Mouse (Mus musculus): ENCODE data around the gene Gcm1. TPM values are rescaled to one million over a fixed set of nuclear protein-coding genes. Genes with fewer than 3 reads are reported as not detected.

Gene Gcm1
- polyA plus RNA-seq, 1 experiment from 2014 or later = not detected

GRCm38 (mm10) chr9:78081835-78082234 lies 30.1 kb downstream of the Gcm1 start:
- H3K27me3 ChIP-seq (ENCODE audit: control insufficient read depth, insufficient read depth, low read length) = no peaks in the 10 kb centered on the region
- no peak overlapping the region for H3K4me3 ChIP-seq (ENCODE audit: low read depth, low read length)
- peaks cover 33% of the 10 kb centered on the region for H3K36me3 ChIP-seq (ENCODE audit: control insufficient read depth, insufficient read depth, low read length)
- ATAC-seq (ENCODE audit: insufficient number of reproducible peaks, insufficient read depth, low FRiP score, low read depth) = no peak
- no peak overlapping the region for H3K4me2 ChIP-seq (replicated peaks; ENCODE audit: low read depth, low read length)
- H3K4me1 ChIP-seq (ENCODE audit: control insufficient read depth, insufficient read depth, low read length) = no peaks in the 10 kb centered on the region
- H3K9me3 ChIP-seq (ENCODE audit: control insufficient read depth, low read depth, low read length) = no peaks in the 10 kb centered on the region
- H3K27ac ChIP-seq (ENCODE audit: low read length) = no peak overlapping the region
- H3K9ac ChIP-seq (replicated peaks; ENCODE audit: low read depth, low read length) = no peak overlapping the region
- WGBS = 88% methylated on average over 7 of the region's 7 CpGs

GRCm38 (mm10) chr9:78084341-78084740 lies 32.6 kb downstream of the Gcm1 start:
- ATAC-seq (ENCODE audit: insufficient number of reproducible peaks, insufficient read depth, low FRiP score, low read depth) = no peak
- H3K9ac ChIP-seq (replicated peaks; ENCODE audit: low read depth, low read length) = no peak overlapping the region
- H3K9me3 ChIP-seq (ENCODE audit: control insufficient read depth, low read depth, low read length) = no peaks in the 10 kb centered on the region
- H3K4me3 ChIP-seq (ENCODE audit: low read depth, low read length) = no peak overlapping the region
- H3K36me3 ChIP-seq (ENCODE audit: control insufficient read depth, insufficient read depth, low read length) = peaks cover 40% of the 10 kb centered on the region
- no peak overlapping the region for H3K27ac ChIP-seq (ENCODE audit: low read length)
- H3K4me2 ChIP-seq (replicated peaks; ENCODE audit: low read depth, low read length) = no peak overlapping the region
- H3K4me1 ChIP-seq (ENCODE audit: control insufficient read depth, insufficient read depth, low read length) = no peaks in the 10 kb centered on the region
- 90% methylated on average over 4 of the region's 4 CpGs for WGBS
- no peaks in the 10 kb centered on the region for H3K27me3 ChIP-seq (ENCODE audit: control insufficient read depth, insufficient read depth, low read length)

- H3K27me3 ChIP-seq (ENCODE audit: control insufficient read depth, insufficient read depth, low read length) = no peaks in the 10 kb centered on the region
- H3K9ac ChIP-seq (replicated peaks; ENCODE audit: low read depth, low read length) = no peak overlapping the region
- H3K27ac ChIP-seq (ENCODE audit: low read length) = no peak overlapping the region
- no peaks in the 10 kb centered on the region for H3K4me1 ChIP-seq (ENCODE audit: control insufficient read depth, insufficient read depth, low read length)
- no peak for ATAC-seq (ENCODE audit: insufficient number of reproducible peaks, insufficient read depth, low FRiP score, low read depth)
- peaks cover 43% of the 10 kb centered on the region for H3K36me3 ChIP-seq (ENCODE audit: control insufficient read depth, insufficient read depth, low read length)
- H3K4me2 ChIP-seq (replicated peaks; ENCODE audit: low read depth, low read length) = no peak overlapping the region
- H3K4me3 ChIP-seq (ENCODE audit: low read depth, low read length) = no peak overlapping the region
- WGBS = 85% methylated on average over 14 of the region's 14 CpGs
- no peaks in the 10 kb centered on the region for H3K9me3 ChIP-seq (ENCODE audit: control insufficient read depth, low read depth, low read length)
Observed at GRCm38 (mm10) chr9:78085722-78086287, 34.1 kb downstream of the Gcm1 start.

GRCm38 (mm10) chr9:78087751-78088150 lies 36.0 kb downstream of the Gcm1 start:
- H3K4me2 ChIP-seq (replicated peaks; ENCODE audit: low read depth, low read length) = no peak overlapping the region
- H3K27me3 ChIP-seq (ENCODE audit: control insufficient read depth, insufficient read depth, low read length) = no peaks in the 10 kb centered on the region
- no peak overlapping the region for H3K27ac ChIP-seq (ENCODE audit: low read length)
- no peak overlapping the region for H3K4me3 ChIP-seq (ENCODE audit: low read depth, low read length)
- peaks cover 39% of the 10 kb centered on the region for H3K36me3 ChIP-seq (ENCODE audit: control insufficient read depth, insufficient read depth, low read length)
- H3K9ac ChIP-seq (replicated peaks; ENCODE audit: low read depth, low read length) = no peak overlapping the region
- H3K4me1 ChIP-seq (ENCODE audit: control insufficient read depth, insufficient read depth, low read length) = no peaks in the 10 kb centered on the region
- no peak for ATAC-seq (ENCODE audit: insufficient number of reproducible peaks, insufficient read depth, low FRiP score, low read depth)
- H3K9me3 ChIP-seq (ENCODE audit: control insufficient read depth, low read depth, low read length) = no peaks in the 10 kb centered on the region
- 87% methylated on average over 9 of the region's 9 CpGs for WGBS

- Histone ChIP-seq H3K9ac (replicated peaks; ENCODE audit: low read depth, low read length) (no peak overlapping the region), H3K4me1 (ENCODE audit: control insufficient read depth, insufficient read depth, low read length) (no peaks in the 10 kb centered on the region), H3K9me3 (ENCODE audit: control insufficient read depth, low read depth, low read length) (no peaks in the 10 kb centered on the region), H3K27me3 (ENCODE audit: control insufficient read depth, insufficient read depth, low read length) (no peaks in the 10 kb centered on the region), H3K27ac (ENCODE audit: low read length) (no peak overlapping the region), H3K4me2 (replicated peaks; ENCODE audit: low read depth, low read length) (no peak overlapping the region), H3K36me3 (ENCODE audit: control insufficient read depth, insufficient read depth, low read length) (peaks cover 42% of the 10 kb centered on the region), H3K4me3 (ENCODE audit: low read depth, low read length) (no peak overlapping the region)
- 67% methylated on average over 4 of the region's 4 CpGs for WGBS
- ATAC-seq (ENCODE audit: insufficient number of reproducible peaks, insufficient read depth, low FRiP score, low read depth) = no peak
Observed at GRCm38 (mm10) chr9:78088521-78088920, 36.8 kb downstream of the Gcm1 start.

GRCm38 (mm10) chr9:78088971-78089370 lies 37.2 kb downstream of the Gcm1 start:
- no peak for ATAC-seq (ENCODE audit: insufficient number of reproducible peaks, insufficient read depth, low FRiP score, low read depth)
- Histone ChIP-seq H3K9me3 (ENCODE audit: control insufficient read depth, low read depth, low read length) (no peaks in the 10 kb centered on the region), H3K27me3 (ENCODE audit: control insufficient read depth, insufficient read depth, low read length) (no peaks in the 10 kb centered on the region), H3K9ac (replicated peaks; ENCODE audit: low read depth, low read length) (no peak overlapping the region), H3K4me2 (replicated peaks; ENCODE audit: low read depth, low read length) (no peak overlapping the region), H3K4me3 (ENCODE audit: low read depth, low read length) (no peak overlapping the region), H3K36me3 (ENCODE audit: control insufficient read depth, insufficient read depth, low read length) (peaks cover 37% of the 10 kb centered on the region), H3K4me1 (ENCODE audit: control insufficient read depth, insufficient read depth, low read length) (no peaks in the 10 kb centered on the region), H3K27ac (ENCODE audit: low read length) (no peak overlapping the region)
- 86% methylated on average over 7 of the region's 7 CpGs for WGBS

- H3K36me3 ChIP-seq (ENCODE audit: control insufficient read depth, insufficient read depth, low read length) = peaks cover 33% of the 10 kb centered on the region
- H3K27me3 ChIP-seq (ENCODE audit: control insufficient read depth, insufficient read depth, low read length) = no peaks in the 10 kb centered on the region
- ATAC-seq (ENCODE audit: insufficient number of reproducible peaks, insufficient read depth, low FRiP score, low read depth) = no peak
- no peak overlapping the region for H3K9ac ChIP-seq (replicated peaks; ENCODE audit: low read depth, low read length)
- no peak overlapping the region for H3K4me3 ChIP-seq (ENCODE audit: low read depth, low read length)
- H3K4me1 ChIP-seq (ENCODE audit: control insufficient read depth, insufficient read depth, low read length) = no peaks in the 10 kb centered on the region
- H3K27ac ChIP-seq (ENCODE audit: low read length) = no peak overlapping the region
- 91% methylated on average over 1 of the region's 1 CpGs for WGBS
- no peak overlapping the region for H3K4me2 ChIP-seq (replicated peaks; ENCODE audit: low read depth, low read length)
- H3K9me3 ChIP-seq (ENCODE audit: control insufficient read depth, low read depth, low read length) = no peaks in the 10 kb centered on the region
Observed at GRCm38 (mm10) chr9:78089906-78090305, 38.2 kb downstream of the Gcm1 start.

- Histone ChIP-seq H3K36me3 (ENCODE audit: control insufficient read depth, insufficient read depth, low read length) (peaks cover 32% of the 10 kb centered on the region), H3K9ac (replicated peaks; ENCODE audit: low read depth, low read length) (no peak overlapping the region), H3K4me3 (ENCODE audit: low read depth, low read length) (no peak overlapping the region), H3K27ac (ENCODE audit: low read length) (no peak overlapping the region), H3K27me3 (ENCODE audit: control insufficient read depth, insufficient read depth, low read length) (no peaks in the 10 kb centered on the region), H3K9me3 (ENCODE audit: control insufficient read depth, low read depth, low read length) (no peaks in the 10 kb centered on the region), H3K4me1 (ENCODE audit: control insufficient read depth, insufficient read depth, low read length) (no peaks in the 10 kb centered on the region), H3K4me2 (replicated peaks; ENCODE audit: low read depth, low read length) (no peak overlapping the region)
- ATAC-seq (ENCODE audit: insufficient number of reproducible peaks, insufficient read depth, low FRiP score, low read depth) = no peak
- whole genome bisulfite sequencing = 98% methylated on average over 3 of the region's 3 CpGs
Observed at GRCm38 (mm10) chr9:78090596-78090995, 38.9 kb downstream of the Gcm1 start.

- H3K27me3 ChIP-seq (ENCODE audit: control insufficient read depth, insufficient read depth, low read length) = no peaks in the 10 kb centered on the region
- H3K36me3 ChIP-seq (ENCODE audit: control insufficient read depth, insufficient read depth, low read length) = peaks cover 49% of the 10 kb centered on the region
- H3K4me2 ChIP-seq (replicated peaks; ENCODE audit: low read depth, low read length) = no peak overlapping the region
- H3K9me3 ChIP-seq (ENCODE audit: control insufficient read depth, low read depth, low read length) = no peaks in the 10 kb centered on the region
- no peaks in the 10 kb centered on the region for H3K4me1 ChIP-seq (ENCODE audit: control insufficient read depth, insufficient read depth, low read length)
- 93% methylated on average over 12 of the region's 12 CpGs for WGBS
- no peak for ATAC-seq (ENCODE audit: insufficient number of reproducible peaks, insufficient read depth, low FRiP score, low read depth)
- H3K4me3 ChIP-seq (ENCODE audit: low read depth, low read length) = no peak overlapping the region
- H3K27ac ChIP-seq (ENCODE audit: low read length) = no peak overlapping the region
- H3K9ac ChIP-seq (replicated peaks; ENCODE audit: low read depth, low read length) = no peak overlapping the region
Observed at GRCm38 (mm10) chr9:78095686-78096085, 44.0 kb downstream of the Gcm1 start.
